Comparison of ENCODE assay signal across 8 mouse cellular contexts in genomic region chr11:78044758-78045251, GRCm38 (mm10). TPM values are rescaled to one million over a fixed set of nuclear protein-coding genes. Genes with fewer than 3 reads are reported as not detected.
DNase-seq lines count a peak whose midpoint lies in the region; TF ChIP-seq lines count a peak whose summit lies in the region.

No protein-coding gene starts in this region.

- H3K4me3 ChIP-seq in cerebellum, adult 2 months (replicated peaks; ENCODE audit: insufficient read depth, low read depth, low read length) = peak overlapping the region; percentile 16
- no peak overlapping the region for H3K4me3 ChIP-seq in heart, embryonic 10.5 days
- H3K4me3 ChIP-seq in thymus, adult 2 months (ENCODE audit: control insufficient read depth, insufficient read depth, low read length) = no peak overlapping the region

- peaks cover 42% of the 10 kb centered on the region for H3K36me3 ChIP-seq in heart, embryonic 10.5 days
- H3K36me3 ChIP-seq in thymus, adult 2 months (ENCODE audit: control insufficient read depth, insufficient read depth, low read length) = no peaks in the 10 kb centered on the region

- H3K27ac ChIP-seq in cerebellum, adult 2 months (ENCODE audit: insufficient read depth, low read length) = peak overlapping the region; percentile 71
- peak overlapping the region; percentile 26; the same call in 1 of the 2 replicates for H3K27ac ChIP-seq in heart, embryonic 10.5 days
- H3K27ac ChIP-seq in thymus, adult 2 months (ENCODE audit: control insufficient read depth, insufficient read depth, low read length) = no peak overlapping the region; the same call in 1 of the 2 replicates

- no peaks in the 10 kb centered on the region for H3K9me3 ChIP-seq in heart, embryonic 10.5 days

- TF ChIP-seq POLR2A in cerebellum, adult 2 months (IDR thresholded peaks at IDR 0.05; ENCODE audit: borderline replicate concordance, insufficient read depth, low read length) = no peak
- TF ChIP-seq POLR2A in thymus, adult 2 months (IDR thresholded peaks at IDR 0.05; ENCODE audit: control insufficient read depth, extremely low read depth, insufficient read depth, low read length, poor library complexity) = no peak

- H3K27me3 ChIP-seq in cerebellum, adult 2 months (ENCODE audit: control insufficient read depth, insufficient read depth, low read length) = no peaks in the 10 kb centered on the region
- H3K27me3 ChIP-seq in heart, embryonic 10.5 days (ENCODE audit: insufficient read depth, poor library complexity, severe bottlenecking) = no peaks in the 10 kb centered on the region
- H3K27me3 ChIP-seq in thymus, adult 2 months (ENCODE audit: control insufficient read depth, insufficient read depth, low read length) = no peaks in the 10 kb centered on the region

- TF ChIP-seq CTCF in cerebellum, adult 2 months (IDR thresholded peaks at IDR 0.05; ENCODE audit: borderline replicate concordance, insufficient read depth, low read depth, low read length) = no peak
- TF ChIP-seq CTCF in thymus, adult 2 months (IDR thresholded peaks at IDR 0.05; ENCODE audit: borderline replicate concordance, control insufficient read depth, extremely low read depth, insufficient read depth, low read length, poor library complexity) = no peak

- under 1% methylated on average over 5 of the region's 5 CpGs for WGBS in cerebellum, adult 2 months
- WGBS in heart, embryonic 10.5 days = 73% methylated on average over 5 of the region's 5 CpGs
- 86% methylated on average over 5 of the region's 5 CpGs for WGBS in thymus, adult 2 months

- H3K4me1 ChIP-seq in cerebellum, adult 2 months (ENCODE audit: control insufficient read depth, insufficient read depth, low read length) = peaks cover 14% of the 10 kb centered on the region; the same call in 1 of the 2 replicates
- H3K4me1 ChIP-seq in heart, embryonic 10.5 days = peaks cover 10% of the 10 kb centered on the region
- H3K4me1 ChIP-seq in thymus, adult 2 months (replicated peaks; ENCODE audit: control insufficient read depth, insufficient read depth, low read length) = no peaks in the 10 kb centered on the region

- DNase-seq in spleen, adult 18-20 months = peak; percentile 24 to 25
- no peak for DNase-seq in spleen, adult 12 weeks (ENCODE audit: low spot score)
- DNase-seq in cerebellum, adult 2 months = peak; percentile 89 to 92
- no peak for DNase-seq in heart, embryonic 10.5 days (ENCODE audit: low spot score)
- peak; percentile 95 to 96 for DNase-seq in kidney, postnatal 36 days
- peak; percentile 75 for DNase-seq in ovary, adult 18-20 months (ENCODE audit: low spot score)
- no peak for DNase-seq in thymus, postnatal 14 days
- no peak for DNase-seq in thymus, adult 2 months

RNA-seq across cellular contexts. Expression of gene Flot2, which starts 7.1 kb away (rescaled TPM):
- 134 and 135 TPM in 2 replicates for polyA plus RNA-seq in cerebellum, adult 2 months (2012; rRNA removed)
- polyA plus RNA-seq in heart, embryonic 10.5 days (2016; fragmentation: Nextera tagmentation; extraction: Ambion mirVana) = 72.0 and 81.4 TPM in 2 replicates
- 124 and 136 TPM in 2 replicates for polyA plus RNA-seq in thymus, adult 2 months (2012; rRNA removed)

RNA-seq across cellular contexts. Expression of gene Dhrs13, which starts 12.7 kb away (rescaled TPM):
- polyA plus RNA-seq in cerebellum, adult 2 months (2012; rRNA removed) = 18.8 and 19.5 TPM in 2 replicates
- 14.6 and 16.5 TPM in 2 replicates for polyA plus RNA-seq in heart, embryonic 10.5 days (2016; fragmentation: Nextera tagmentation; extraction: Ambion mirVana)
- polyA plus RNA-seq in thymus, adult 2 months (2012; rRNA removed) = 13.4 and 14.4 TPM in 2 replicates

RNA-seq across cellular contexts. Expression of gene Eral1, which starts 35.4 kb away (rescaled TPM):
- polyA plus RNA-seq in cerebellum, adult 2 months (2012; rRNA removed) = 34.0 and 35.8 TPM in 2 replicates
- polyA plus RNA-seq in heart, embryonic 10.5 days (2016; fragmentation: Nextera tagmentation; extraction: Ambion mirVana) = 30.7 and 35.6 TPM in 2 replicates
- 41.7 and 45.7 TPM in 2 replicates for polyA plus RNA-seq in thymus, adult 2 months (2012; rRNA removed)

RNA-seq across cellular contexts. Expression of gene Fam222b, which starts 49.7 kb away (rescaled TPM):
- 23.0 and 23.5 TPM in 2 replicates for polyA plus RNA-seq in cerebellum, adult 2 months (2012; rRNA removed)
- polyA plus RNA-seq in heart, embryonic 10.5 days (2016; fragmentation: Nextera tagmentation; extraction: Ambion mirVana) = 24.0 and 25.5 TPM in 2 replicates
- 17.6 and 18.9 TPM in 2 replicates for polyA plus RNA-seq in thymus, adult 2 months (2012; rRNA removed)

Comparison
In these comparisons a context has a peak if more than half of its experiments do, and no peak if none do; other contexts are left out.
1. DNase-seq: peak in spleen, adult 18-20 months (2 of 2), cerebellum, adult 2 months (2 of 2), kidney, postnatal 36 days (2 of 2) and ovary, adult 18-20 months (single experiment); none in spleen, adult 12 weeks (single experiment), heart, embryonic 10.5 days (single experiment), thymus, postnatal 14 days (single experiment) and thymus, adult 2 months (single experiment).